Mouse (Mus musculus) liver, adult 2 months (tissue): ENCODE data around the gene Greb1. TPM values are rescaled to one million over a fixed set of nuclear protein-coding genes. Genes with fewer than 3 reads are reported as not detected.

ENCODE experiments used
- DNase-seq: peaks from one replicate; pipeline ENCODE4 v3.0.0-alpha.2; 2011; ENCODE audit warnings: low read depth, low spot score; ENCODE audit errors: extremely low read depth
- H3K27ac ChIP-seq: fragments of 200-500 bp; replicated peaks from 2 replicates; pipeline ENCODE4 v1.5.1; 2012; ENCODE audit warnings: low read depth, mild to moderate bottlenecking, control low read depth, inconsistent platforms, low read length; ENCODE audit not compliant: insufficient read depth
- H3K27me3 ChIP-seq: fragments of 200-500 bp; 2 replicates; pipeline ENCODE4 v1.6.1; 2012; ENCODE audit warnings: mild to moderate bottlenecking, moderate library complexity, low read length, inconsistent platforms; ENCODE audit not compliant: control insufficient read depth, insufficient read depth
- H3K36me3 ChIP-seq: fragments of 200-500 bp; 2 replicates; pipeline ENCODE4 v1.6.1; 2012; ENCODE audit warnings: low read length, inconsistent platforms; ENCODE audit not compliant: control insufficient read depth, insufficient read depth
- H3K4me1 ChIP-seq: fragments of 200-500 bp; 2 replicates; pipeline ENCODE4 v1.6.1; 2011; ENCODE audit warnings: low read length; ENCODE audit not compliant: control insufficient read depth, insufficient read depth
- H3K4me3 ChIP-seq: fragments of 200-500 bp; 2 replicates; pipeline ENCODE4 v1.5.1; 2011; ENCODE audit warnings: low read depth, mild to moderate bottlenecking, control low read depth, low read length, moderate library complexity; ENCODE audit not compliant: insufficient read depth
- H3K79me2 ChIP-seq: fragments of 200-500 bp; 2 replicates; pipeline ENCODE4 v1.6.1; 2012; ENCODE audit warnings: inconsistent platforms, mild to moderate bottlenecking, low read length, moderate library complexity; ENCODE audit not compliant: control insufficient read depth, insufficient read depth
- H3K9ac ChIP-seq: fragments of 200-500 bp; 2 replicates; pipeline ENCODE4 v1.6.1; 2012; ENCODE audit warnings: low read depth, mild to moderate bottlenecking, control low read depth, inconsistent platforms, low read length
- CTCF ChIP-seq: fragments of 200-500 bp; IDR thresholded peaks from 2 replicates; pipeline ENCODE4 v1.5.1; 2011; ENCODE audit warnings: low read depth, low read length, control low read depth
- POLR2A ChIP-seq: fragments of 200-500 bp; IDR thresholded peaks from 2 replicates; pipeline ENCODE4 v1.6.1; 2011; ENCODE audit warnings: low read length, control low read depth; ENCODE audit not compliant: insufficient read depth; ENCODE audit errors: extremely low read depth
- WGBS: fragments of 180-500 bp; shearing (Covaris S2); methylation state at CpG from one replicate; pipeline ENCODE4 v1.1.7; 2018; 5-methylcytosine and 5-hydroxymethylcytosine counted together
- polyA plus RNA-seq: library from polyadenylated mRNA; depleted of rRNA; stranded (reverse); fragments of >200 nt; gene quantifications from 2 replicates; pipeline ENCODE4 v1.2.3, GENCODE M21; 2012
- total RNA-seq: library from RNA; depleted of rRNA; stranded (reverse); fragments of >200 nt; gene quantifications from 2 replicates; pipeline ENCODE4 v1.2.3, GENCODE M21; 2014

Gene Greb1
- total and polyA plus RNA-seq, 2 experiments, result 0.09 TPM

DNA sequence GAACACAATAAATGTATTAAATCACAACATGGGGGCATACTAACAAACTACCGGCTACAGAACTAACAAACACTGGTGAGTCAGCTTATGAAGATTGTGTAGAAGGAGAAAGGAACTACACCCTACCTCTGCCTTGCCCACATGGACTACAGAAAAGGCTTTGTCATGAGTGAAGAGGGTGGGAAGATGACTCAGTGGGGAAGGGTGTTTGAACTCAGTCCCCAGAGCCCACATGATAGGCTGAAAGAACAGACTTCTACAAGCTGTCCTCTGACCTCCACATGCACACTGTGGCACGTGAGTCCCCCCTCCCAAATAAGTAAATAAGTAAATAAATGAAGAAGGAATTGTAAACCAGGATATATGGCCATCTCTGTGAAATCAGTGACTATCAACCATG, 21.5 kb downstream of the Greb1 start:
- H3K36me3 ChIP-seq, result no peaks in the 10 kb centered on the region
- H3K9ac ChIP-seq, result no peak overlapping the region
- H3K27ac ChIP-seq, result no peak overlapping the region
- H3K79me2 ChIP-seq, result no peaks in the 10 kb centered on the region
- H3K27me3 ChIP-seq, result no peaks in the 10 kb centered on the region
- no peak overlapping the region for H3K4me3 ChIP-seq
- no peak for DNase-seq
- no peaks in the 10 kb centered on the region for H3K4me1 ChIP-seq
- WGBS, result 78% methylated on average over 2 of the region's 2 CpGs
- no peak for TF ChIP-seq CTCF
- TF ChIP-seq POLR2A, result no peak

DNA sequence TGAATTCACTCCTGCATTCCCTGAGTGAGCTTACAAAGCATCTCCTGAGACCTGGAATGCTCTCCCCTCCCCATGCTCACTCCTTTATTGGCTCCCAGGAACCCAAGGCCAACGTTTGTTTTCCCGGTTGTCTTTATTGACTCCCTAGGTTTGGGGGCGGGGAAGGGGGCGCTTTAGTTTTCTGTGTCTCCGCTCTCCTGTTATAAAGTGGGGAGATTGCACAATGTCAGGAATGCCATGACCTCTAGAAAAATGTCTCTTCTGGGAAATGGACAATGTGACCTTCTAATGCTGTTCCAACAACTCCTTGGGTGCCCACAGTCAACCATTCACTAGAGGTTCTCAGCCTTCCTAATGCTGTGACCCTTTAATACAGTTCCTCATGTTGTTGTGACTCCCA, 22.2 kb downstream of the Greb1 start:
- Histone ChIP-seq H3K4me3 (no peak overlapping the region), H3K4me1 (no peaks in the 10 kb centered on the region), H3K79me2 (no peaks in the 10 kb centered on the region), H3K27ac (no peak overlapping the region), H3K9ac (no peak overlapping the region), H3K36me3 (no peaks in the 10 kb centered on the region), H3K27me3 (no peaks in the 10 kb centered on the region)
- 43% methylated on average over 5 of the region's 5 CpGs for WGBS
- no peak for DNase-seq
- no peak for TF ChIP-seq POLR2A
- no peak for TF ChIP-seq CTCF

DNA sequence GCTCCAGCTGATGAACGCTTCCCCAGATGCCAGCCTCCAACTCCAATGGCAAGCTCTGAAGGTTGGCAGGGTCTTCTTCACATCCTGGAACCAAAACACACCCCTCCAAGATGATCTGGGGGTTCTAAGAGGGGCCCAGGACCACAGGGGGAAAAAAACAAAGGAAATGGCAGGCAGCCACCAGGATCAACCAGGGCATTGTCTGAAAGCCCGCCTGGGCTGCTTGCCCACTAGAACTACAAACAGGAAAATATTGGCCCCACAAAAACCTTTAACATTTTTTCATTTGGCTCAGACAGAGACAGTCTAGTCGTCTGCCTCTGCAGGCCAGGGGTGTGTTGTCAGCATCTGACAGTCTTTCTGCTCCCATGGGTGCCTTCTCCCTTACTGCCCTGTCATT, 25.3 kb downstream of the Greb1 start:
- no peak for DNase-seq
- no peaks in the 10 kb centered on the region for H3K79me2 ChIP-seq
- H3K9ac ChIP-seq, result no peak overlapping the region
- TF ChIP-seq CTCF, result no peak
- TF ChIP-seq POLR2A, result no peak
- H3K27ac ChIP-seq, result no peak overlapping the region
- 69% methylated on average over 3 of the region's 3 CpGs for WGBS
- no peaks in the 10 kb centered on the region for H3K27me3 ChIP-seq
- H3K4me1 ChIP-seq, result no peaks in the 10 kb centered on the region
- H3K4me3 ChIP-seq, result no peak overlapping the region
- H3K36me3 ChIP-seq, result no peaks in the 10 kb centered on the region

DNA sequence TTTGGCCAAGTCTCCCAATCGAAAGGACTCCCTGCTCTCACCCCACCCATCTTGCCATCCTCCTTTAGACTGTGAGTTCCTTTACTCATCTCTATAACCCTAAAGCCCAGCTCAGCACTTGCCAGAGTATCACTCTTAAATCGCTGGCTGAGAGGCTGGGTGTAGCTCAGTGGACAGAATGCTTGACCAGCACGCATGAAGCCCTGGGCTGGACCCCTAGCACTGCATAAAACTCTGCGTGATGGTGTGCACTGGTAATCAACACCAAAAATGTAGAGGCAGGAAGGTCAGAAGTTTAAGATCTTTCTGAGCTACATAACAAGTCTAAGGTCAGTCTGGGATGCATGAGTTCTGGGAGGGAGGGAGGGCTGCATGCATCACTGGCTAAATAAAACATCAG, 26.1 kb downstream of the Greb1 start:
- H3K36me3 ChIP-seq, result no peaks in the 10 kb centered on the region
- TF ChIP-seq POLR2A (no peak), CTCF (no peak)
- no peak for DNase-seq
- no peak overlapping the region for H3K9ac ChIP-seq
- H3K27ac ChIP-seq, result no peak overlapping the region
- H3K27me3 ChIP-seq, result no peaks in the 10 kb centered on the region
- WGBS, result 87% methylated on average over 4 of the region's 4 CpGs
- no peak overlapping the region for H3K4me3 ChIP-seq
- no peaks in the 10 kb centered on the region for H3K4me1 ChIP-seq
- no peaks in the 10 kb centered on the region for H3K79me2 ChIP-seq

DNA sequence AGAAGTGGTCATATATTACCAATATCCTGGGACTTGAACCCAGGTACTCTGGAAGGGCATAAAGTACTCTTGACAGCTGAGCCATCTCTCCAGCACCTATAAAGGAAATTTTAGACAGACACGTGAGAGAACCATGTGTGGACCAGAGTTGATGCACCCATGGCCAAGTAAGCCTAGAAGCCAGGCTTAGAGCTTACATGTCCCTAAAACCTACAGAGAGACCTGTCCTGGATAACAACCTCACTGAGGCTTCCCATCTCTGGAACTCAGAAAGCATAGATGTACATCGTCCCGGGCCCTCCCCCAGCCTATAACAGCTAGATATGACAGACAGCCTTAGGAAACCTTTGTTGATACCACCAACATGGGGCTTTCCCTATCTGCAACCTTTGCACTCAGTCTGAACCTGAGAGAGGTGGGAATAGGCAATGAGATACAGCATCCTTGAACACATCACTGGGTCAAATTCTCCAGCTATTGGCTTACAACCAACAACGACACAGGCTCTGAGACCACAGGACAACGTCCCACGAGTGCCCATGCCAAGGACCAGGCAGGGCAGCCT, 31.0 kb downstream of the Greb1 start:
- Histone ChIP-seq H3K4me1 (no peaks in the 10 kb centered on the region), H3K36me3 (no peaks in the 10 kb centered on the region), H3K27me3 (no peaks in the 10 kb centered on the region), H3K79me2 (no peaks in the 10 kb centered on the region), H3K9ac (no peak overlapping the region), H3K27ac (no peak overlapping the region), H3K4me3 (no peak overlapping the region)
- no peak for TF ChIP-seq CTCF
- TF ChIP-seq POLR2A, result no peak
- DNase-seq, result no peak
- 39% methylated on average over 6 of the region's 6 CpGs for WGBS

DNA sequence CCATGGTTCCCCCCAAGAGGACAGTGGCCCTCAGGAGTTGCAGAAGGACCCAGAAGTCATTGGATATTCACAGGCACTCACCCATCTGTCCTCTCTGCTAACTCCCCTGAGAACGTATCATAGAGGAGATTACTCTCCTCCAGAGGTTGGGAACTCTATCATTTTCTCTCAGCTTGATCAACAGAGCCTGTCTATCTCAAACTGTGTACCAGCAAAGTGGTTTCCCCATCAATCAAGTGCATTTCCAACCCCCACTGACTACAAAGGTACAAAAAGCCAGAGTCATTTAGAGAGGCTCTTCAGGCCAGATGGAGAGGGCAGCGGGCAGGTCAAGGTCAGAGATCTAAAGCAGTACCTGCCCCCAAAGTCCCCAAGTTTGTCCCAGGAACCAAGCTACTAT, 32.0 kb downstream of the Greb1 start:
- DNase-seq, result no peak
- TF ChIP-seq CTCF (no peak), POLR2A (no peak)
- H3K27me3 ChIP-seq, result no peaks in the 10 kb centered on the region
- H3K36me3 ChIP-seq, result no peaks in the 10 kb centered on the region
- no peaks in the 10 kb centered on the region for H3K79me2 ChIP-seq
- 80% methylated on average over 2 of the region's 2 CpGs for WGBS
- H3K4me1 ChIP-seq, result no peaks in the 10 kb centered on the region
- no peak overlapping the region for H3K27ac ChIP-seq
- no peak overlapping the region for H3K4me3 ChIP-seq
- no peak overlapping the region for H3K9ac ChIP-seq
